Mouse (Mus musculus) spleen, adult 2 months (tissue): ENCODE data around the gene Gpn1. TPM values are rescaled to one million over a fixed set of nuclear protein-coding genes. Genes with fewer than 3 reads are reported as not detected.

Experiments used
- DNase-seq, 2 experiments: peaks; one replicate each; pipeline versions ENCODE4 v3.0.0 to v3.0.0-alpha.2; 2012 to 2021; ENCODE audit warnings: low spot score in 2 of 2, low read depth in 1 of 2
- H3K27ac ChIP-seq: fragments of 200-500 bp; 2 replicates; pipeline ENCODE4 v1.5.1; 2012; ENCODE audit warnings: low read length, inconsistent platforms; ENCODE audit not compliant: insufficient read depth
- H3K27me3 ChIP-seq: fragments of 200-500 bp; 2 replicates; pipeline ENCODE4 v1.6.1; 2012; ENCODE audit warnings: mild to moderate bottlenecking, moderate library complexity, low read length, inconsistent platforms; ENCODE audit not compliant: control insufficient read depth, insufficient read depth
- H3K36me3 ChIP-seq: fragments of 200-500 bp; 2 replicates; pipeline ENCODE4 v1.6.1; 2012; ENCODE audit warnings: mild to moderate bottlenecking, low read length, inconsistent platforms; ENCODE audit not compliant: control insufficient read depth, insufficient read depth
- H3K4me1 ChIP-seq: fragments of 200-500 bp; 2 replicates; pipeline ENCODE4 v1.6.1; 2011; ENCODE audit warnings: inconsistent platforms; ENCODE audit not compliant: control insufficient read depth, insufficient read depth, insufficient read length
- H3K4me3 ChIP-seq: fragments of 200-500 bp; 2 replicates; pipeline ENCODE4 v1.5.1; 2011; ENCODE audit warnings: mild to moderate bottlenecking, inconsistent platforms; ENCODE audit not compliant: insufficient read depth, insufficient read length; ENCODE audit errors: extremely low read depth
- CTCF ChIP-seq: fragments of 200-500 bp; IDR thresholded peaks from 2 replicates; pipeline ENCODE4 v1.5.1; 2011; ENCODE audit warnings: mild to moderate bottlenecking, inconsistent platforms; ENCODE audit not compliant: insufficient read depth, insufficient read length, insufficient replicate concordance; ENCODE audit errors: extremely low read depth
- POLR2A ChIP-seq: fragments of 200-500 bp; IDR thresholded peaks from 2 replicates; pipeline ENCODE4 v1.6.1; 2011; ENCODE audit warnings: low read depth, low read length, inconsistent platforms
- WGBS: fragments of 180-500 bp; shearing (Covaris S2); methylation state at CpG from one replicate; pipeline ENCODE4 v1.1.7; 2018; 5-methylcytosine and 5-hydroxymethylcytosine counted together
- polyA plus RNA-seq: library from polyadenylated mRNA; depleted of rRNA; stranded (reverse); fragments of >200 nt; gene quantifications from 2 replicates; pipeline ENCODE4 v1.2.3, GENCODE M21; 2012; rRNA removed

The Gpn1 gene
- polyA plus RNA-seq, 1 experiment: 9.4 TPM

DNA sequence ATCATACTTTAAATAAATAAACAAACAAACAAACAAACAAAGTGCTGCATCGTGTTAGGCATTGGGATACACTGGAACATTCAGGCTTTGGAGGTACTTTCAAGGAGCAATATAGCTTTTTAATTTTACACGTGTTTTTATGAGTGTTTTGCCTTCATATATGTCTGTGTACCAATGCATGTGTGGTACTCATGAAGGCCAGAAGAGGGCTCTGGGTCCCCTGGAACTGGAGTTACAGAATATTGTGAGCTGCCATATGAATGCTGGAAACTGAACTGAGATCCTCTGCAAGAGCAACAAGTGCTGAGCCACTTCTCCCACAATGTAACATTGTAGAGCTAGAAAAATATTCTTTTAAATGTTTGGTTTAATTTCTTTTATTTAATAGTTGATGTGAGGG, 40.7 kb downstream of the Gpn1 start:
- no peak overlapping the region for H3K27ac ChIP-seq
- no peaks in the 10 kb centered on the region for H3K27me3 ChIP-seq
- H3K4me3 ChIP-seq: no peak overlapping the region
- H3K36me3 ChIP-seq: peaks cover 49% of the 10 kb centered on the region
- H3K4me1 ChIP-seq: no peaks in the 10 kb centered on the region
- no peak for TF ChIP-seq POLR2A
- TF ChIP-seq CTCF: no peak
- 89% methylated on average over 2 of the region's 2 CpGs for WGBS
- DNase-seq: no peak

DNA sequence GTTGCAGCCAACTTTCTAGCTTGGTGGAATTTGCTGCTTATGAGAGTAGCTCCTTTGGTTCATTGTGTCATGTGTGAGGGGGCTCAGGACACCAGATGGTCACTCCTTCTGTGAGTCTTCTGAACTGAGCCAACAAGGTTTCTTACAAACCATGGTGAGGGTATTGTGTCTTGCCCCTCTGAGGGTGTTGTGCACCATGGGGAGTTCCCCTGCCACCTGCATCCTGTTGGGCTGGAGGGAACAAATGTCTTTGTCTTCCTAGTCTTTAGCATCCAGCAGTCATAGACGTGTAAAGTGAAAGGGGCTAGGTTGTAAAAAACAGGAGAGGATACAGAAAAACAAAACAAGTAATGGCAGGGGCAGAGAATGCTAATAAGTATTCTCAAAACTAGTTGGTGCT, 64.9 kb downstream of the Gpn1 start:
- no peak for DNase-seq
- Histone ChIP-seq H3K27me3 (no peaks in the 10 kb centered on the region), H3K4me3 (no peak overlapping the region), H3K36me3 (peaks cover 16% of the 10 kb centered on the region), H3K27ac (no peak overlapping the region), H3K4me1 (no peaks in the 10 kb centered on the region)
- TF ChIP-seq POLR2A (no peak), CTCF (no peak)
- WGBS: 25% methylated on average over 1 of the region's 1 CpGs

DNA sequence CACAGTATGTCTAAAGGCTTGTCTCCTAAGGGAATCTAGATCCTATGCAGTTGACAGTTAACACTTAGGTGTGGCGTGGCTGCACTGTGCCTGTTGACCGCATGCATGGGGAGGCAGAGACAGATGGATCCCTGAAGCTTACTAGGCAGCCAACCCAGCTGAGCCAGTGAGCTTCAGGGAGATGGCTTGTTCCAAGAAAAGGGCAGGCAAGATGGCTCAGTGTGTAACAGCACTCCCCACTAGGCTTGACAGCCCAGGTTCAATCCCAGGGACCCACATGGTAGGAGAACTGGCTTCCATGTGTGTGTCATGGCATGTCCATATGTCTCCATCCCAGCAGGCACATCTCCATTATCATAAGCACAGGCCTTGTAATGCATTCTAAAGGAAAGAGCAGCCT, 65.8 kb downstream of the Gpn1 start:
- Histone ChIP-seq H3K27me3 (no peaks in the 10 kb centered on the region), H3K27ac (no peak overlapping the region), H3K36me3 (peaks cover 15% of the 10 kb centered on the region), H3K4me3 (no peak overlapping the region), H3K4me1 (no peaks in the 10 kb centered on the region)
- no peak for DNase-seq
- TF ChIP-seq CTCF (no peak), POLR2A (no peak)
- WGBS: 91% methylated on average over 2 of the region's 2 CpGs

DNA sequence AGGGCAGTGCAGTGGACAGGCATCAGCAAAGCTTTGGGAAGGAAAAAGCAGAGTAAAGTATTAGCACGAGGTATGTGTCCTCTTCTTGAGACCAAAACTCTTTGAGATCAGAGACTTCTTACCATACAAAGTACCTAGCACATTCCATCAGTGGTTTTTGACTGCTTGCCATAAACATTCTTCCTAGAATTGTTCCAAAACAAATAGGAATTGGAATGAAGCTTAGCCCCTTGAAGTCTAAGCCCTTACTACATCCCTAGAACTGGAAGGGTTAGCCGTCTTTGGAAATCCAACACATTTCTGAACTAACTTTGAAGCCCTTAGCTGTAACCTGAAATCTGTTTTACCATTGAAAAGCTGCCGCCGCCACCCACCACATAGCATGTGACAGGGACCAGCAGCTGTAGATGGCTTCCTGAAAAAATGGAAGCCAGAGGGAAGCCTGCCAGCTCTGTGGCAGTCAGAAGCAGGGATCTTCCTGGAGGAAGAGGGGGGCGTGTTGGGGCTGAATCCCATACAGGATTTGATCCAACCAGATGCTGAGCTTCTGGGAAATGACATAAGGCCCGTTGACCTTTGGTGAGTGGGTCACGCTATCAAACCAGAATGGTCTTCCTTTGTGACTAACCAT, 67.6 kb downstream of the Gpn1 start:
- 88% methylated on average over 7 of the region's 7 CpGs for WGBS
- Histone ChIP-seq H3K27ac (no peak overlapping the region), H3K36me3 (peaks cover 12% of the 10 kb centered on the region; the same call in 1 of the 2 replicates)

More for the DNA sequence above, 67.6 kb downstream of the Gpn1 start:
- no peaks in the 10 kb centered on the region for H3K4me1 ChIP-seq
- H3K4me3 ChIP-seq: no peak overlapping the region
- DNase-seq: no peak
- TF ChIP-seq CTCF (no peak), POLR2A (no peak)
- H3K27me3 ChIP-seq: no peaks in the 10 kb centered on the region

Other genes starting within 250 kb of the Gpn1 start
- 25.0 and 37.0 TPM in 2 replicates for gene Krtcap3, start 243.1 kb upstream of the Gpn1 start, polyA plus RNA-seq
- gene Ift172, start 203.6 kb upstream of the Gpn1 start, polyA plus RNA-seq: 17.0 and 18.4 TPM in 2 replicates
- 3.6 and 4.9 TPM in 2 replicates for gene Fndc4, start 198.7 kb upstream of the Gpn1 start, polyA plus RNA-seq
- 0.08 TPM in 1 of 2 replicates, not detected in the other for gene Gckr, start 197.3 kb upstream of the Gpn1 start, polyA plus RNA-seq
- 9.1 and 9.6 TPM in 2 replicates for gene Zfp512, start 42.3 kb upstream of the Gpn1 start, polyA plus RNA-seq
- not detected in 2 replicates for gene 4930548H24Rik, start 9.0 kb upstream of the Gpn1 start, polyA plus RNA-seq
- gene Slc4a1ap, start 32.3 kb downstream of the Gpn1 start, polyA plus RNA-seq: 10.3 and 14.9 TPM in 2 replicates
- gene Supt7l, start 33.1 kb downstream of the Gpn1 start, polyA plus RNA-seq: 6.1 and 7.0 TPM in 2 replicates
- 9.9 and 10.2 TPM in 2 replicates for gene Mrpl33, start 102.2 kb downstream of the Gpn1 start, polyA plus RNA-seq
- 3.7 and 4.0 TPM in 2 replicates for gene Rbks, start 202.9 kb downstream of the Gpn1 start, polyA plus RNA-seq
- 12.2 and 13.7 TPM in 2 replicates for gene Babam2, start 202.9 kb downstream of the Gpn1 start, polyA plus RNA-seq